Mouse (Mus musculus): Measurements from ENCODE around the gene Atp6v0a1. TPM values are rescaled to one million over a fixed set of nuclear protein-coding genes. Genes with fewer than 3 reads are reported as not detected.

Gene Atp6v0a1
- polyA plus RNA-seq, 1 experiment: 39.7 TPM

GRCm38 (mm10) chr11:101064462-101064861, 55.2 kb downstream of the Atp6v0a1 start:
- H3K27ac ChIP-seq (ENCODE audit: control insufficient read depth, insufficient read depth, low read length): peak overlapping the region; percentile 90
- no peaks in the 10 kb centered on the region for H3K27me3 ChIP-seq (ENCODE audit: control insufficient read depth, insufficient read depth, low read length)
- no peak overlapping the region for H3K4me3 ChIP-seq (ENCODE audit: control insufficient read depth, insufficient read depth, low read length)
- TF ChIP-seq CTCF (IDR thresholded peaks at IDR 0.05; ENCODE audit: borderline replicate concordance, control insufficient read depth, extremely low read depth, insufficient read depth, low read length, poor library complexity) (no peak), POLR2A (IDR thresholded peaks at IDR 0.05; ENCODE audit: control insufficient read depth, extremely low read depth, insufficient read depth, low read length, poor library complexity) (no peak)
- H3K4me1 ChIP-seq (replicated peaks; ENCODE audit: control insufficient read depth, insufficient read depth, low read length): peaks cover 60% of the 10 kb centered on the region
- no peaks in the 10 kb centered on the region for H3K36me3 ChIP-seq (ENCODE audit: control insufficient read depth, insufficient read depth, low read length)
- no peak for DNase-seq
- WGBS: 92% methylated on average over 4 of the region's 4 CpGs

GRCm38 (mm10) chr11:101065002-101065401, 55.8 kb downstream of the Atp6v0a1 start:
- DNase-seq: no peak
- Histone ChIP-seq H3K27me3 (ENCODE audit: control insufficient read depth, insufficient read depth, low read length) (no peaks in the 10 kb centered on the region), H3K4me3 (ENCODE audit: control insufficient read depth, insufficient read depth, low read length) (no peak overlapping the region), H3K36me3 (ENCODE audit: control insufficient read depth, insufficient read depth, low read length) (no peaks in the 10 kb centered on the region), H3K27ac (ENCODE audit: control insufficient read depth, insufficient read depth, low read length) (peak overlapping the region; percentile 6; the same call in 1 of the 2 replicates), H3K4me1 (replicated peaks; ENCODE audit: control insufficient read depth, insufficient read depth, low read length) (peaks cover 55% of the 10 kb centered on the region)
- 90% methylated on average over 9 of the region's 9 CpGs for WGBS
- no peak for TF ChIP-seq POLR2A (IDR thresholded peaks at IDR 0.05; ENCODE audit: control insufficient read depth, extremely low read depth, insufficient read depth, low read length, poor library complexity)
- TF ChIP-seq CTCF (IDR thresholded peaks at IDR 0.05; ENCODE audit: borderline replicate concordance, control insufficient read depth, extremely low read depth, insufficient read depth, low read length, poor library complexity): no peak

- peak overlapping the region; percentile 28; the same call in 1 of the 2 replicates for H3K4me3 ChIP-seq (ENCODE audit: control insufficient read depth, insufficient read depth, low read length)
- TF ChIP-seq POLR2A (IDR thresholded peaks at IDR 0.05; ENCODE audit: control insufficient read depth, extremely low read depth, insufficient read depth, low read length, poor library complexity) (no peak), CTCF (IDR thresholded peaks at IDR 0.05; ENCODE audit: borderline replicate concordance, control insufficient read depth, extremely low read depth, insufficient read depth, low read length, poor library complexity) (peak; percentile 94)
- peaks cover 47% of the 10 kb centered on the region for H3K4me1 ChIP-seq (replicated peaks; ENCODE audit: control insufficient read depth, insufficient read depth, low read length)
- no peaks in the 10 kb centered on the region for H3K27me3 ChIP-seq (ENCODE audit: control insufficient read depth, insufficient read depth, low read length)
- H3K27ac ChIP-seq (ENCODE audit: control insufficient read depth, insufficient read depth, low read length): no peak overlapping the region
- peak; percentile 87 for DNase-seq
- H3K36me3 ChIP-seq (ENCODE audit: control insufficient read depth, insufficient read depth, low read length): no peaks in the 10 kb centered on the region
- 38% methylated on average over 18 of the region's 18 CpGs for WGBS
Observed at GRCm38 (mm10) chr11:101066549-101067412, 57.5 kb downstream of the Atp6v0a1 start.

GRCm38 (mm10) chr11:101069391-101070188, 60.3 kb downstream of the Atp6v0a1 start, which contains the start of gene Naglu:
Gene Naglu (plus strand): TSS chr11:101070012.
- peaks cover 21% of the 10 kb centered on the region for H3K4me1 ChIP-seq (replicated peaks; ENCODE audit: control insufficient read depth, insufficient read depth, low read length)
- WGBS: 5% methylated on average over 35 of the region's 35 CpGs
- DNase-seq: peak; percentile 96
- H3K36me3 ChIP-seq (ENCODE audit: control insufficient read depth, insufficient read depth, low read length): no peaks in the 10 kb centered on the region
- H3K27ac ChIP-seq (ENCODE audit: control insufficient read depth, insufficient read depth, low read length): no peak within 1 kb of the TSS
- peak within 1 kb of the TSS; percentile 68 for H3K4me3 ChIP-seq (ENCODE audit: control insufficient read depth, insufficient read depth, low read length)
- no peaks in the 10 kb centered on the region for H3K27me3 ChIP-seq (ENCODE audit: control insufficient read depth, insufficient read depth, low read length)
- TF ChIP-seq CTCF (IDR thresholded peaks at IDR 0.05; ENCODE audit: borderline replicate concordance, control insufficient read depth, extremely low read depth, insufficient read depth, low read length, poor library complexity) (peak; percentile 45; the same call in 1 of the 2 replicates), POLR2A (IDR thresholded peaks at IDR 0.05; ENCODE audit: control insufficient read depth, extremely low read depth, insufficient read depth, low read length, poor library complexity) (peak; percentile 66)

DNA sequence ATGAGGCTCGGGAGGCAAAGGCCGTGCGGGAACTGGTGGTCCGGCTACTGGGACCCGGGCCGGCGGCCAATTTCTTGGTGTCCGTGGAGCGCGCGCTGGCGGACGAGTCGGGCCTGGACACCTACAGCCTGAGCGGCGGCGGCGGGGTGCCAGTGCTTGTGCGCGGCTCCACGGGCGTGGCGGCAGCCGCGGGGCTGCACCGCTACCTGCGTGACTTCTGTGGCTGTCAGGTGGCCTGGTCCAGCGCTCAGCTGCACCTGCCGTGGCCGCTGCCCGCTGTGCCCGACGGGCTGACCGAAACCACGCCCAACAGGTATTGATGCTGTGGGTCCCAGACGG, 60.9 kb downstream of the Atp6v0a1 start:
- no peaks in the 10 kb centered on the region for H3K27me3 ChIP-seq (ENCODE audit: control insufficient read depth, insufficient read depth, low read length)
- TF ChIP-seq POLR2A (IDR thresholded peaks at IDR 0.05; ENCODE audit: control insufficient read depth, extremely low read depth, insufficient read depth, low read length, poor library complexity) (no peak; the same call in 1 of the 2 replicates), CTCF (IDR thresholded peaks at IDR 0.05; ENCODE audit: borderline replicate concordance, control insufficient read depth, extremely low read depth, insufficient read depth, low read length, poor library complexity) (no peak)
- no peak for DNase-seq
- H3K4me1 ChIP-seq (replicated peaks; ENCODE audit: control insufficient read depth, insufficient read depth, low read length): peaks cover 17% of the 10 kb centered on the region
- H3K36me3 ChIP-seq (ENCODE audit: control insufficient read depth, insufficient read depth, low read length): no peaks in the 10 kb centered on the region
- WGBS: under 1% methylated on average over 36 of the region's 36 CpGs
- H3K4me3 ChIP-seq (ENCODE audit: control insufficient read depth, insufficient read depth, low read length): peak overlapping the region; percentile 68
- H3K27ac ChIP-seq (ENCODE audit: control insufficient read depth, insufficient read depth, low read length): no peak overlapping the region

- no peak for DNase-seq
- TF ChIP-seq CTCF (IDR thresholded peaks at IDR 0.05; ENCODE audit: borderline replicate concordance, control insufficient read depth, extremely low read depth, insufficient read depth, low read length, poor library complexity) (no peak), POLR2A (IDR thresholded peaks at IDR 0.05; ENCODE audit: control insufficient read depth, extremely low read depth, insufficient read depth, low read length, poor library complexity) (no peak)
- 91% methylated on average over 6 of the region's 6 CpGs for WGBS
- Histone ChIP-seq H3K4me1 (replicated peaks; ENCODE audit: control insufficient read depth, insufficient read depth, low read length) (peaks cover 16% of the 10 kb centered on the region), H3K4me3 (ENCODE audit: control insufficient read depth, insufficient read depth, low read length) (no peak overlapping the region), H3K27me3 (ENCODE audit: control insufficient read depth, insufficient read depth, low read length) (no peaks in the 10 kb centered on the region), H3K36me3 (ENCODE audit: control insufficient read depth, insufficient read depth, low read length) (no peaks in the 10 kb centered on the region), H3K27ac (ENCODE audit: control insufficient read depth, insufficient read depth, low read length) (no peak overlapping the region)
Observed at GRCm38 (mm10) chr11:101070987-101071386, 61.7 kb downstream of the Atp6v0a1 start.
